8 mouse cellular contexts compared by ENCODE assay signal in the genomic region with DNA sequence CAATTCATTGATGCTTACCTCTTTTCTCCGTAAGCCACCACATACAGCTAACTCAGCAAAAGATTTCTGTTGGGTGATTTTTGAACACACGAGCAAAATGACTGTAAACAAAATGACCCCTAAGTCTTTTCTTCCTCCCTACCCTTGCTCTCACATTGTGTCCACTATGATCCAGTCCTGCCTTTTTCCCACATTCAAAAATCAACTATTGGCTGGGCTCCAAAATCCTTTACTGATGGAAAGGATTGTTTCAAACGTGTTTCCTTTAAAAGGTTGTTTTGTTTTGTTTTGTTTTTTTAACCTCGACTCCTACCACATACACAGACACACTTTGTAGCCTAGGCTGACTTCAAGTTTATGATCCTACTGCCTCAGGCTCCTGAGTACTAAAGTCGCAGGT. TPM values are rescaled to one million over a fixed set of nuclear protein-coding genes. Genes with fewer than 3 reads are reported as not detected.
A peak's percentile ranks its signal among the peaks of the same experiment; 100 is the strongest.
DNase-seq lines count a peak whose midpoint lies in the region; ATAC-seq and TF ChIP-seq lines count a peak whose summit lies in the region.

No protein-coding gene starts in this region.

- no peaks in the 10 kb centered on the region for H3K9me3 ChIP-seq in embryonic facial prominence, embryonic 14.5 days (ENCODE audit: control insufficient read depth, low read length)
- H3K9me3 ChIP-seq in intestine, postnatal 0 days (ENCODE audit: control insufficient read depth): no peaks in the 10 kb centered on the region
- H3K9me3 ChIP-seq in neural tube, embryonic 13.5 days: no peaks in the 10 kb centered on the region

- ATAC-seq in embryonic facial prominence, embryonic 14.5 days (ENCODE audit: low read depth): no peak
- ATAC-seq in intestine, postnatal 0 days: no peak
- ATAC-seq in neural tube, embryonic 13.5 days (ENCODE audit: low read depth): no peak

- 32% methylated on average over 5 of the region's 5 CpGs for WGBS in lung, adult 2 months
- 42% methylated on average over 5 of the region's 5 CpGs for WGBS in embryonic facial prominence, embryonic 14.5 days
- 40% methylated on average over 5 of the region's 5 CpGs for WGBS in intestine, postnatal 0 days
- WGBS in neural tube, embryonic 13.5 days: 46% methylated on average over 5 of the region's 5 CpGs

- H3K4me2 ChIP-seq in embryonic facial prominence, embryonic 14.5 days (ENCODE audit: low read depth, low read length): peak overlapping the region; percentile 55
- peak overlapping the region; percentile 59 for H3K4me2 ChIP-seq in intestine, postnatal 0 days (replicated peaks; ENCODE audit: low read depth)
- H3K4me2 ChIP-seq in neural tube, embryonic 13.5 days: peak overlapping the region; percentile 67

- H3K27me3 ChIP-seq in embryonic facial prominence, embryonic 14.5 days (replicated peaks; ENCODE audit: control insufficient read depth, insufficient read depth, low read length): no peaks in the 10 kb centered on the region
- H3K27me3 ChIP-seq in intestine, postnatal 0 days (replicated peaks; ENCODE audit: control insufficient read depth, insufficient read depth, low read length): no peaks in the 10 kb centered on the region
- H3K27me3 ChIP-seq in neural tube, embryonic 13.5 days: no peaks in the 10 kb centered on the region; the same call in 1 of the 2 replicates

- H3K9ac ChIP-seq in embryonic facial prominence, embryonic 14.5 days (ENCODE audit: low read depth, low read length): peak overlapping the region; percentile 74
- H3K9ac ChIP-seq in intestine, postnatal 0 days (ENCODE audit: low read depth, low read length): peak overlapping the region; percentile 58; the same call in 1 of the 2 replicates
- H3K9ac ChIP-seq in neural tube, embryonic 13.5 days: peak overlapping the region; percentile 77

- no peak for TF ChIP-seq CTCF in lung, adult 2 months (IDR thresholded peaks at IDR 0.05; ENCODE audit: insufficient read depth, low read length)
- TF ChIP-seq CTCF in intestine, postnatal 0 days (IDR thresholded peaks at IDR 0.05; ENCODE audit: low read depth): no peak

- TF ChIP-seq POLR2A in lung, adult 2 months (IDR thresholded peaks at IDR 0.05; ENCODE audit: borderline replicate concordance, extremely low read depth, low read depth, low read length): no peak

- no peaks in the 10 kb centered on the region for H3K36me3 ChIP-seq in embryonic facial prominence, embryonic 14.5 days (ENCODE audit: control insufficient read depth, insufficient read depth, low read length)
- no peaks in the 10 kb centered on the region for H3K36me3 ChIP-seq in intestine, postnatal 0 days (ENCODE audit: control insufficient read depth, insufficient read depth)
- no peaks in the 10 kb centered on the region for H3K36me3 ChIP-seq in neural tube, embryonic 13.5 days

- peak overlapping the region; percentile 92 for H3K27ac ChIP-seq in embryonic facial prominence, embryonic 14.5 days (replicated peaks; ENCODE audit: low read depth, low read length)
- H3K27ac ChIP-seq in intestine, postnatal 0 days (ENCODE audit: low read depth, low read length): peak overlapping the region; percentile 96
- H3K27ac ChIP-seq in neural tube, embryonic 13.5 days (replicated peaks): peak overlapping the region; percentile 99

- H3K4me1 ChIP-seq in lung, adult 2 months (ENCODE audit: control insufficient read depth, insufficient read depth, low read length): peaks cover 3% of the 10 kb centered on the region; the same call in 1 of the 2 replicates
- H3K4me1 ChIP-seq in embryonic facial prominence, embryonic 14.5 days (ENCODE audit: control insufficient read depth, insufficient read depth, low read length): no peaks in the 10 kb centered on the region
- no peaks in the 10 kb centered on the region for H3K4me1 ChIP-seq in intestine, postnatal 0 days (replicated peaks; ENCODE audit: control insufficient read depth, insufficient read depth, low read length)
- peaks cover 29% of the 10 kb centered on the region for H3K4me1 ChIP-seq in neural tube, embryonic 13.5 days (replicated peaks)

- DNase-seq in lung, adult 2 months: no peak
- DNase-seq in lung, postnatal 25 days (ENCODE audit: low spot score): no peak
- no peak for DNase-seq in embryonic facial prominence, embryonic 14.5 days (ENCODE audit: low spot score)
- DNase-seq in cerebellum, adult 11-12 months: no peak
- no peak for DNase-seq in embryo, embryonic 9.5 days (ENCODE audit: extremely low spot score)
- DNase-seq in kidney, adult 9 months: no peak

- H3K4me3 ChIP-seq in lung, adult 2 months (replicated peaks; ENCODE audit: extremely low read depth, low read depth, low read length): peak overlapping the region; percentile 77
- peak overlapping the region; percentile 52 for H3K4me3 ChIP-seq in embryonic facial prominence, embryonic 14.5 days (ENCODE audit: low read depth, low read length)
- H3K4me3 ChIP-seq in intestine, postnatal 0 days (ENCODE audit: low read depth, low read length): peak overlapping the region; percentile 47
- H3K4me3 ChIP-seq in neural tube, embryonic 13.5 days: peak overlapping the region; percentile 55

RNA-seq across cellular contexts. Expression of a gene that starts 2.5 kb away (rescaled TPM):
- 1.7 and 2.6 TPM in 2 replicates for polyA plus RNA-seq in lung, adult 2 months (2012; rRNA removed)
- 1.9 and 2.1 TPM in 2 replicates for polyA plus RNA-seq in embryonic facial prominence, embryonic 14.5 days (2014; fragmentation: Nextera tagmentation; extraction: Ambion mirVana)
- 17.4 and 20.6 TPM in 2 replicates for polyA plus RNA-seq in intestine, postnatal 0 days (2015; fragmentation: Nextera tagmentation; extraction: Ambion mirVana)
- polyA plus RNA-seq in neural tube, embryonic 13.5 days (2015; fragmentation: Nextera tagmentation; extraction: Ambion mirVana): 4.9 and 5.1 TPM in 2 replicates

RNA-seq across cellular contexts. Expression of a gene that starts 10.3 kb away (rescaled TPM):
- polyA plus RNA-seq in lung, adult 2 months (2012; rRNA removed): 47.3 and 49.1 TPM in 2 replicates
- 25.5 and 27.9 TPM in 2 replicates for polyA plus RNA-seq in embryonic facial prominence, embryonic 14.5 days (2014; fragmentation: Nextera tagmentation; extraction: Ambion mirVana)
- 10.6 and 11.3 TPM in 2 replicates for polyA plus RNA-seq in intestine, postnatal 0 days (2015; fragmentation: Nextera tagmentation; extraction: Ambion mirVana)
- polyA plus RNA-seq in neural tube, embryonic 13.5 days (2015; fragmentation: Nextera tagmentation; extraction: Ambion mirVana): 27.7 and 29.6 TPM in 2 replicates

RNA-seq across cellular contexts. Expression of a gene that starts 39.1 kb away (rescaled TPM):
- 60.7 and 67.3 TPM in 2 replicates for polyA plus RNA-seq in lung, adult 2 months (2012; rRNA removed)
- 41.3 and 42.7 TPM in 2 replicates for polyA plus RNA-seq in embryonic facial prominence, embryonic 14.5 days (2014; fragmentation: Nextera tagmentation; extraction: Ambion mirVana)
- polyA plus RNA-seq in intestine, postnatal 0 days (2015; fragmentation: Nextera tagmentation; extraction: Ambion mirVana): 10.0 and 10.8 TPM in 2 replicates
- polyA plus RNA-seq in neural tube, embryonic 13.5 days (2015; fragmentation: Nextera tagmentation; extraction: Ambion mirVana): 18.7 and 22.8 TPM in 2 replicates

RNA-seq across cellular contexts. Expression of a gene that starts 42.5 kb away (rescaled TPM):
- polyA plus RNA-seq in lung, adult 2 months (2012; rRNA removed): 60.9 and 69.0 TPM in 2 replicates
- polyA plus RNA-seq in embryonic facial prominence, embryonic 14.5 days (2014; fragmentation: Nextera tagmentation; extraction: Ambion mirVana): 65.1 and 65.4 TPM in 2 replicates
- polyA plus RNA-seq in intestine, postnatal 0 days (2015; fragmentation: Nextera tagmentation; extraction: Ambion mirVana): 21.9 and 25.6 TPM in 2 replicates
- 54.1 and 57.1 TPM in 2 replicates for polyA plus RNA-seq in neural tube, embryonic 13.5 days (2015; fragmentation: Nextera tagmentation; extraction: Ambion mirVana)
